23 mouse cellular contexts compared by ENCODE assay signal in genomic region chr19:27519326-27520061, GRCm38 (mm10).
DNase-seq lines count a peak whose midpoint lies in the region; ATAC-seq lines count a peak whose summit lies in the region.
"Had no signal": no experiment of that assay in that cellular context is flagged by ENCODE, and none has a peak within 500 bp of the region (broad histone marks: within the 10 kb centered on the region; RNA-seq: fewer than 3 reads in every experiment).

No protein-coding gene starts in this region.

- no peak overlapping the region for H3K4me2 ChIP-seq in lung, embryonic 16.5 days (ENCODE audit: low read depth, low read length)
- H3K4me2 ChIP-seq: embryonic facial prominence, embryonic 15.5 days; forebrain, embryonic 15.5 days; heart, embryonic 15.5 days; hindbrain, embryonic 13.5 days had no signal

- no peak overlapping the region for H3K4me3 ChIP-seq in lung, embryonic 16.5 days (ENCODE audit: low read length)
- H3K4me3 ChIP-seq: embryonic facial prominence, embryonic 15.5 days; erythroblast, embryonic 14.5 days; forebrain, embryonic 15.5 days; heart, embryonic 10.5 days; heart, embryonic 15.5 days; hindbrain, embryonic 13.5 days had no signal

- peak; percentile 74; the same call in 1 of the 2 replicates for ATAC-seq in lung, embryonic 16.5 days (ENCODE audit: low read depth)
- ATAC-seq: activated CD4-positive, CD25-positive, alpha-beta regulatory T cell, adult 4 months; forebrain, embryonic 15.5 days; hindbrain, postnatal 0 days; Patski had no signal

- WGBS in lung, embryonic 16.5 days, result 57% methylated on average over 5 of the region's 5 CpGs

- H3K4me1 ChIP-seq in lung, embryonic 16.5 days (replicated peaks; ENCODE audit: control insufficient read depth, insufficient read depth, low read length), result no peaks in the 10 kb centered on the region
- H3K4me1 ChIP-seq: forebrain, embryonic 15.5 days; heart, embryonic 10.5 days; heart, embryonic 15.5 days; hindbrain, embryonic 13.5 days had no signal

- no peak overlapping the region for H3K27ac ChIP-seq in lung, embryonic 16.5 days (ENCODE audit: low read length)
- H3K27ac ChIP-seq: embryonic facial prominence, embryonic 15.5 days; forebrain, embryonic 15.5 days; heart, embryonic 10.5 days; heart, embryonic 15.5 days; hindbrain, embryonic 13.5 days; hindbrain, postnatal 0 days had no signal

- H3K9ac ChIP-seq in lung, embryonic 16.5 days (ENCODE audit: low read length), result no peak overlapping the region
- H3K9ac ChIP-seq: embryonic facial prominence, embryonic 15.5 days; forebrain, embryonic 15.5 days; heart, embryonic 15.5 days; hindbrain, embryonic 13.5 days had no signal

- peak; percentile 46 for DNase-seq in adrenal gland, adult 2 months
- DNase-seq in adrenal gland, postnatal 10 days, result no peak
- no peak for DNase-seq in lung, postnatal 25 days (ENCODE audit: low spot score)
- DNase-seq in 3T3-L1 (ENCODE audit: low read depth, low spot score), result peak; percentile 62
- peak; percentile 5 for DNase-seq in lung, postnatal 14 days
- DNase-seq in kidney, postnatal 25 days, result no peak
- DNase-seq: cerebellum, adult 11 months; cerebellum, adult 8-10 months; cerebellum, postnatal 14 days; embryo, embryonic 11 days; gastrocnemius, postnatal 36 days; heart, adult 18-20 months; heart, postnatal 14 days had no signal

- H3K36me3 ChIP-seq in lung, embryonic 16.5 days (ENCODE audit: control insufficient read depth, insufficient read depth, low read length), result no peaks in the 10 kb centered on the region
- H3K36me3 ChIP-seq: embryonic facial prominence, embryonic 15.5 days; forebrain, embryonic 15.5 days; heart, embryonic 10.5 days; heart, embryonic 15.5 days; hindbrain, embryonic 13.5 days had no signal

- no peaks in the 10 kb centered on the region for H3K27me3 ChIP-seq in lung, embryonic 16.5 days (ENCODE audit: control insufficient read depth, insufficient read depth, low read depth, low read length)
- H3K27me3 ChIP-seq: embryonic facial prominence, embryonic 15.5 days; forebrain, embryonic 15.5 days; heart, embryonic 15.5 days; hindbrain, embryonic 13.5 days had no signal

- H3K9me3 ChIP-seq in lung, embryonic 16.5 days (ENCODE audit: control insufficient read depth, low read length), result no peaks in the 10 kb centered on the region
- H3K9me3 ChIP-seq: embryonic facial prominence, embryonic 15.5 days; forebrain, embryonic 15.5 days; heart, embryonic 10.5 days; heart, embryonic 15.5 days; hindbrain, embryonic 13.5 days had no signal

Comparison
In these comparisons a context has a peak if more than half of its experiments do, and no peak if none do; other contexts are left out.
1. DNase-seq: peak in adrenal gland, adult 2 months (single experiment), 3T3-L1 (single experiment) and lung, postnatal 14 days (single experiment); none in adrenal gland, postnatal 10 days (single experiment), lung, postnatal 25 days (single experiment) and kidney, postnatal 25 days (0 of 2).